Mouse (Mus musculus) retina, adult 2 months (tissue): ENCODE data around the gene Ccdc14.
"Not testable (repeated sequence)": the region's sequence is repeated elsewhere in the genome, so short reads cannot be mapped to it uniquely, and the experiment has no call there.

Source experiments
- DNase-seq: peaks from one replicate; pipeline ENCODE4 v3.0.0-alpha.2; 2012; ENCODE audit warnings: low read depth, low spot score

Ccdc14 gene

DNA sequence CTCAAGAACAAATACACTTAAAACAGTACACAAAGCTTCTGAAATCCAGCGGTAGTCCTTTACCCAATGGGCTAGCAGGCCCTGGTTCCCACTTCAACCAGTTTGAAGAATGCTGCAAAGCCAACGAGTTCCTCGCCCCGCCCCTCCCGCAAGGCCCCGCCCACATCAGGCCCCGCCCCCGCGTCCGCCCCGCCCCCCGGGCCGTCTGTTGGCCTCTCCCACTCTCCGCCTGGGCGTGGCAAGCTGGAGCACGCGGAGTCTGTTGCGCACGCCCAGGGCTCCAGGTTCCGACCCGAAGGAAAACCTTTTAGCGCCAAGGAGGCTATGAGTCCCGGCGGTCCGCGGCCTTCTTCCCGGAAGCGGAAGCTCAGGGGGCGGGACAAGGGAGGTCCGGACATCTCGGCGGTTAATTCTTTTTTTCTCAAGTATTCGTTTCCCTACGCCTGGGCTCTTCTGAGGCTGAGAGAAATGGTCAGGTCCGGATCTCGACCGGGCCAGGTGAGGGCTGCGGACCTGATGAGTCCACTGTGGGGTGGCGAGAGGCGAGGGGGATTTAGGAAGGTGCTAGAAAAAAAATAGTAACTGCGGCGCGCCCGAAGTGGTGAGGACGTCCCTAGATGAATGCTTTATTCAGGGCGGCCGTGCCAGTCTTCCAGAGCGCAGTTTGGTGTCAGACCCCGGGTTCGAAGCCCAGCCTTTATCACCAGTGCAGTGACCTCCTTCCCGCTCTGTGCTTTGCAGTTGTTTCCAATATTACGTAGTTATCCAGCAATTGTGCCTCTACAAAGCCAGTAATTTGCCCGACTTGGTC lies at the start of gene Ccdc14:
TSS of gene Ccdc14 (plus strand) at position 283 of the 811 bp plus-strand sequence.
- peak; percentile 87 for DNase-seq

DNA sequence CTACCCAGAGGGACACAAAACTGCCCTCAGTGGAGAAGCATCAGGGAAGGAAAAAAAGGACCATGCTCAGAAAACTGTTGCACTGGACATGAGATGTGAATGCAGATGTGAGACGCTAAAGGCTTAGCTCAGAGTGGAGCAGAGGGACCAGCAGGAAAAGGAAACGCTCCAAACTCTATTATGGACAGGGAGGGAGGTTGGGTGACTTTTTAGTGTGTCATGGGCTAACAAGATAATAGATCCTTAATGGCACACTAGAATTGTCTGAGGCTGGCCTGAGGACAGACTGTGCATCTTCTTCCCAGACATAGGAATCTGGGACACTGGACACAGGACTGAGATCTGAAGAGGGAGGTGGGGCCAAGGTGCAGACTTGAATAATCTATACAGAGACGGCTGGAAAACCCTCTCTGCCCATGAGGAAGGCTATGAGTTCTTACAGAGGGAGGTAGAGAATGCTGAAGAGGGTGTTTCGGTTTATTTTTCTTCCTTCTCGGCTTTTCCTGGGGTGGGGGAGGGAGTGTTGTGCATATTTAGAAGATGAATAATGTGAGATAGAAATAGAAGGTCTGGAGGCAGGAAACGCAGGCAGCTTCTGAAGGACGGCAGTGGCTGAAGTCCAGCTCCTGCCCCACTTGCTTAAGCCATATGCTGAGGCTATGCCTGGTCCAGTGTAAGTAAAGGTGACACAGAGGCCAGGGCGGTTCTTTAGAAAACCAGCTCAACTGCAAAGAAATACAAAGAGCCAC lies 46.7 kb upstream of the Ccdc14 start:
- no peak for DNase-seq

DNA sequence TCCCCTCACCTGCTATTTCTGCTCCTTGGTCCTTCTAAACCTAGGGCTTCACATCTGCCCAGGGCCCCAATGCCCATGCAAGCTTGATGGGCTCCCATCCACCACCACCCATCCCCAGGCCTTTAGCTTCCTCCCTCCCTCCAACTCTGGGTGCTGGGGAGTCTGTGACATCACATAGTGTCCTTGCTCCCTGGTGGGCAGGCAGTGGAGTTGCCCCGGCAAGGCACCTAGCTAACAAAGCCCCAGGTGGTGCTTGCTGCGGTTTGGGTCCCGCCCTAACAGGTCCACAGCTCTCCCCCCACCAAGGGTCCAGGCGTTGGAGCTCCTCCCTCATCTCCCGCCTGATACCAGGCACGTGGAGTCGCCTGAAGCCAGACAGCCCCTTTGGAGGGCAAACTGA lies 40.8 kb upstream of the Ccdc14 start, which contains the start of gene Ropn1:
TSS of gene Ropn1 (plus strand) at position 301 of the 400 bp plus-strand sequence.
- DNase-seq = no peak

GRCm38 (mm10) chr16:34653023-34653422 lies 37.4 kb upstream of the Ccdc14 start:
- DNase-seq = no peak

GRCm38 (mm10) chr16:34657566-34657965 lies 32.9 kb upstream of the Ccdc14 start:
- not testable (repeated sequence) for DNase-seq

DNA sequence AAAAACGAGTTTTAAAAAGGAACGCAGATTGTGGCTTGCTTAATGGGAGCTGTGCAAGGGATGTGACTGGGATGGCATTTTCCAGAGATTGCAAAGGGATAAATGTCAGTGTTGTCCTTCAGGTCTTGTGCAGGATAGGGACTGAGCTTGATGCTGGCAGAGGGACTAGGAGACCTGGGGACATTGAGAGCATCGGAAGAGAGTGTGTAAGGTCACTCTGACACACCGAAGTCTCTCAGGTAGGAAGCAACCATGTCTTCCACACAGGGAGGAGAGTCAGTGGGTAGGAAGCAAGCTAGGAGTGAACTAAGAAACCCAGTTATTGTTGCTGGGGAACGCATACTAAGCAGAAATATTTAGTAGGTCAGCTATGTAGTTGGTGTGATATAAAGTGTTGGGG lies 32.4 kb upstream of the Ccdc14 start:
- no peak for DNase-seq

GRCm38 (mm10) chr16:34658388-34658787 lies 32.0 kb upstream of the Ccdc14 start:
- no peak for DNase-seq

- DNase-seq = no peak
Observed at GRCm38 (mm10) chr16:34664553-34664952, 25.9 kb upstream of the Ccdc14 start.

DNA sequence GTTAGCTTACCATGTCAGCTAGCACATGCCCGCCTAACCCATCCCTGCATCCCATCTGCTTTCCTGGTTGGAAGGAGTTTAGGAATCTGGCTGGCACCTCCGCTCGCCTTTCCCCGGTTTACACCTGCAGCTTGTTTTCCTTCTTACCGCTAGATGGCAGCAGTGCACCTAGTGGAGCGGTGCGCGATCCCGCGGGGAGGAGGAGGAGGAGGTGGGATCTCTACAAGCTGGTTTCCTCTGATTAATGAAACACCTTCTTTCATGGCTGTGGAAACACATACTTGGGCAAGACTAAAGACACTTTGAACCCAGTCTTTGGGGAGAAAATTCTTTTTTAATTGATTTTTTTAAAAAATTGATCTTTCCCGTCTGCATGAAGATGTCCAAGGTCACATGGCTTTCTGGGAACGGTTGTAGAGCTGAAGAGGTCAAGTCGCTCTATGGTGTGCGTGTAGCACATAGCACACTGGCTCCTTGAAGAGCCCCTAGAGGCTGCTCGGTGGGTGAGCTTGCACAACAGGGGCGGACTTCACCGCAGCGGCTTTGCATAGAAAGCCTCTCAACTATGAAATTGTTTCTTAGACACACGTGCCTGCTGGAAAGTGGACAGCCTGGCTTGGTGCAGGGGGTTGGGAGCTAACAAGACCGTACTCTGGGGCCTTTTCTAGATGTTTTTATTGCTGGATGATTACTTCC lies 23.2 kb upstream of the Ccdc14 start:
- peak; percentile 60 for DNase-seq

DNA sequence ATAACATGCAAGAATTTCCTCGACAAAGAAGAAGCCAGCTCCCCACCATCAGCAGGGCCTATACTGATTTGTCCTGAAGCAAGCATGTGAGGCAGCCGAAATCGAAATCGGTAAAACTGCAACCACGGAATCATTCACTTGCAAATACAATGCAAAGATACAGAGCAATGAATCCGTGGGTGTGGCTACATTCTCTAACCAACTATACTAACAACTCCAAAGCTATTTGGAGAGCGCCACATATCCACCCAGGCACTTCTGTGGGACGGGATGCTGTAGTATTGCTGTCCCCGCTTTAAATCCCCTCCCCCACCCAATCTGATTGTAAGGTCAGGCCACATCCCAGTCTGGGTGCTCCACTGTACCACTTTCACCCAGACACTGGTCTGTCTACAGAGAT lies 22.1 kb upstream of the Ccdc14 start:
- DNase-seq = no peak

- DNase-seq = no peak
Observed at GRCm38 (mm10) chr16:34671966-34672365, 18.4 kb upstream of the Ccdc14 start.

DNA sequence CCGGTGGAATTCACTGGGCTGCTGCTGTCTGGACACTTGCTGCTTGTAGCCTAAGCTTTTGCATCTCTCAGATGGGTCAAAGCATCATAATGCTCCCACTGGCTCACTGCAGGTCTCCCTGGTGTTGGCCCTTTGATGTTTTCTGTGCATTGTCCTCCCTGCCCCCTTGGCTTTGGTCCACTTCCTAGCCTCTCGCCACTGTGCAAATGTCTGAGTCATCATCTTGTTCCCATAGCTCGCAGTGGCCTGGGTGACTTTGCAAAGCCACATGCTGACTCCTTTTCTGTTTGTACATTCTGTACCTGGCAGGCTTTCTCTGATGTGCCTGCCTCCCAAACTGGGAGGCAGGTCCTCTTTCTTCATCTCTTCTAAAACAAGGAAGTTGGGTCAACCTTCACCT lies 17.6 kb upstream of the Ccdc14 start:
- no peak for DNase-seq

- no peak for DNase-seq
Observed at GRCm38 (mm10) chr16:34674365-34674764, 16.1 kb upstream of the Ccdc14 start.

GRCm38 (mm10) chr16:34681823-34682222 lies 8.6 kb upstream of the Ccdc14 start:
- no peak for DNase-seq

DNA sequence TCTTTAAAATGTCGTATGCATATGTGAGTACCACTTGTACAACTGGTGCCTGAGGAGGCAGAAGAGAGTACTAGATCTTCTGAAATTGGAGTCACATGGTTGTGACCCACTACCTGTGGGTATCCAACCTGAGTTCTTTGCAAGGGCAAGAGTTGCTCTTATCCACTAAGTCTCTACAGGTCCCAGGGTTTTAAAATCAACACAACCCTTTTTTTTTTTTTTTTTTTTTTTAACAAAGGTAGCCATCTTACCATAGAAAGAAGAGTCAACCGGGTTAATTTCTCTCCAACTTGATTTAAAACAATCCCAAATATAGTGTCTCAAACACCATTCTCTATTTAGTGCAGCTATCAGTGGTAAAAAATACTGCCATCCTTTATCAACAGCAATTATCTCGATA lies 537 bp upstream of the Ccdc14 start:
- no peak for DNase-seq

DNA sequence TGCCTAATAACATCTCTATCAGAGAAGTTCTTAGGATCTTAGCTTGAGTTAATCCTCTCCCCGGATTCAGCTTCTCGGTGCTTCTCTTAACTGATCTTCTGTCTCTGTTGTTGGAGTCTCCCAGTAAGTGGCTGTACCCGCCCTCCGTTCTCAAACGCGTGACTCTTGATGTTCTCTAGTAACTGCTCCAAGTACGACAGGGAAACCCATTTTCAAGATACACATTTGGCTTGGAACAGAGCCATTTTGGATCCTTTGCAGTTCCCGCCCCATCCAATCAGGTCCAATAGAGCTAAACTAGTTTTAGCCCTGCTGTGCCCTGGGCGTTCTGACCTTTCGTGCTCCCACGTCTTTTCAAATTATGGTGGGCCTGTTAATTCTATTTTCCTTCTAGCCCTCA lies 740 bp downstream of the Ccdc14 start:
- DNase-seq = peak; percentile 28

DNA sequence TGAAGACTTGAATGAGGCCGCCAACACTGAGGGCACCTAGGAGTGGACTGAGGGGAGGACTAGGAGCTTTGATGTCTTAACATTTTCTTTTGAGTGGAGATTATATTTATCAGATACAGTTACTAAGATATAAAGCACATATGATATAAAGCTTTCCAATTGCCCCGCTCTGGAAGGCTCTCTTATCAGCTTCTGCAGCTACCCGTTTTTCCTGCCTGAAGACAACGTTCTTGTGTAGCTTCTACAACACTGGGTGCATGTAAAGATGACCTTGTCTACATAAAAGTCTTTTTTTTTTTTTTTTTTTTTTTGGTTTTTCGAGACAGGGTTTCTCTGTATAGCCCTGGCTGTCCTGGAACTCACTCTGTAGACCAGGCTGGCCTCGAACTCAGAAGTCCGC lies 4.1 kb downstream of the Ccdc14 start:
- no peak for DNase-seq

GRCm38 (mm10) chr16:34698721-34699120 lies 8.3 kb downstream of the Ccdc14 start:
- DNase-seq = not testable (repeated sequence)

DNA sequence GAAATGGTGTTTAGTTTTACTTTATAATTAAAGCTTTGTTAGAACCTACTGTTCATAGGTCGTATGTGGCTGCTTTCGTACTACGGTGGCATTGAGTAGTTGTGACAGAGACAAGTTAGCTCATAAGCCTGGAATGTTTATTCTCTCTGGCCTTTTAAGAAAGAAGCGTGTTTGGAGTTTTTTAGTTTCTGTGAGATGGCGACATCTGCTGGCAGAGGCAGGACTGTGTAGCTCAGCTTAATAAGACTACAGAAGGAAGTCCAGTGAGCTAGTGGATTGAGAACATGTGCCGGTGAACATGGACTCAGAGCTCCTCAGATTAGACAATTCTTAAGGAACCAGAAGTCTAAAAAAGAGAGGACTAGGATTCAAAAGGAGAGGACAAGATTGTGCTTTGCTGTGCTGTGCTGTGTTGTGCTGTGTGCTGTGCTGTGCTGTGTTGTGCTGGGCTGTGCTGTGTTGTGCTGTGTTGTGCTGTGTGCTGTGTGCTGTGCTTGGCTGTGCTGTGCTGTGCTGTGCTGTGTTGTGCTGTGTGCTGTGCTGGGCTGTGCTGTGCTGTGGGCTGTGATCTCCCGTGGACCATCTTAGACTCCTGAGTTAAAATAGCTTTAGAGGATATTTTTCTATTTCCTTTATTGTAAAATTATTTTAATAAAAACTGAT lies 9.9 kb downstream of the Ccdc14 start:
- peak; percentile 56 for DNase-seq

GRCm38 (mm10) chr16:34700828-34701216 lies 10.4 kb downstream of the Ccdc14 start:
- no peak for DNase-seq

- DNase-seq = no peak
Observed at GRCm38 (mm10) chr16:34706019-34706418, 15.6 kb downstream of the Ccdc14 start.

DNA sequence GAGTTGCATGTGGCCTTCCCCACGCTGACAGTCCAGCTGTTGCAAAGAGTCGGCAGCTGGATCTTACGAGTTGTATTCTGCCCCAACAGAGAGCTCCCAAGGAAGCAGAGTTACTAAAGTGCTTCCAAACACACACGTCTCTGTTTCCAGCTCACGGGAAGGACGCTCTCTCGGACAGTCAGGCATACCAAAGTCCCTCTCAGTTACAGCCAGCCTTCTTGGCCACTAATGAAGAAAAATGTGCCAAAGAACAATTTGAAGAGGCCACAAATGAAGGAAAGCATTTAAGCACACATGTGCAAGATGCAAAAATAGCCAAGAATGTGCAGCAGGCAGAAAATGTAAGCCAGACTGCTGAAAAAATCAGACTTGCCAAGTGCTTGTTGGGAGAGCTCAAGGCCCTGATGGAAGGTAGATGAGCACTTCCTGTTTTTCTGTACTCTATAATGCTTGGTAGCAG lies 16.1 kb downstream of the Ccdc14 start:
- DNase-seq = no peak
